Mouse (Mus musculus) thymus, adult 2 months (tissue): ENCODE results near the gene Jarid2. TPM values are rescaled to one million over a fixed set of nuclear protein-coding genes. Genes with fewer than 3 reads are reported as not detected.

Experiments
- DNase-seq: peaks from one replicate; pipeline ENCODE4 v3.0.0; 2021
- H3K27ac ChIP-seq: fragments of 200-500 bp; 2 replicates; pipeline ENCODE4 v1.5.1; 2012; ENCODE audit warnings: low read length, control low read depth; ENCODE audit not compliant: control insufficient read depth, insufficient read depth
- H3K27me3 ChIP-seq: fragments of 200-500 bp; 2 replicates; pipeline ENCODE4 v1.6.1; 2012; ENCODE audit warnings: mild to moderate bottlenecking, low read length, moderate library complexity, mixed read lengths; ENCODE audit not compliant: control insufficient read depth, insufficient read depth
- H3K36me3 ChIP-seq: fragments of 200-500 bp; 2 replicates; pipeline ENCODE4 v1.6.1; 2012; ENCODE audit warnings: mild to moderate bottlenecking, low read length, moderate library complexity; ENCODE audit not compliant: control insufficient read depth, insufficient read depth
- H3K4me1 ChIP-seq: fragments of 200-500 bp; replicated peaks from 2 replicates; pipeline ENCODE4 v1.6.1; 2012; ENCODE audit warnings: low read length; ENCODE audit not compliant: control insufficient read depth, insufficient read depth
- H3K4me3 ChIP-seq: fragments of 200-500 bp; 2 replicates; pipeline ENCODE4 v1.5.1; 2012; ENCODE audit warnings: mild to moderate bottlenecking, low read length, control low read depth, moderate library complexity; ENCODE audit not compliant: control insufficient read depth, insufficient read depth
- CTCF ChIP-seq: fragments of 200-500 bp; IDR thresholded peaks from 2 replicates; pipeline ENCODE4 v1.5.1; 2012; ENCODE audit warnings: mild to moderate bottlenecking, control low read depth, low read length, moderate library complexity, borderline replicate concordance; ENCODE audit not compliant: control insufficient read depth, poor library complexity, insufficient read depth; ENCODE audit errors: extremely low read depth
- POLR2A ChIP-seq: fragments of 200-500 bp; IDR thresholded peaks from 2 replicates; pipeline ENCODE4 v1.6.1; 2012; ENCODE audit warnings: mild to moderate bottlenecking, low read length, control low read depth, moderate library complexity; ENCODE audit not compliant: control insufficient read depth, poor library complexity, insufficient read depth; ENCODE audit errors: extremely low read depth
- WGBS: fragments of 180-500 bp; shearing (Covaris S2); methylation state at CpG from one replicate; pipeline ENCODE4 v1.1.7; 2018; 5-methylcytosine and 5-hydroxymethylcytosine counted together
- polyA plus RNA-seq: library from polyadenylated mRNA; depleted of rRNA; stranded (reverse); fragments of >200 nt; gene quantifications from 2 replicates; pipeline ENCODE4 v1.2.3, GENCODE M21; 2012

Jarid2 gene
- polyA plus RNA-seq, 1 experiment, result 23.7 TPM

DNA sequence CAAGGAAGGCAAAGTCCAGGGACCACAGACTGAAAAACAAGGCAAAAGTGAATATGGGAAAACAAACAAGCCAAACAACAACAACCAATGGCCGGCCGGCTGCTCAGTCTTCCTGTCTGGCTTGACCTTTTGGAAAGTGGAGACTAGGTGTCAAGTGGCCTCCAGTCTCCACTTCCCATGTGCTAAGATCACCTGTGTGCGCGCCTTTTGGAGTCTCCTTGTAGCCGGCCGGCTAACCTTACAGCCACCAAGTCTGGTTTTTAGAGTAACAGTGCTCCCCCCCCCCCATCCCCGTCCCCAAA, 23.6 kb upstream of the Jarid2 start:
- WGBS, result 97% methylated on average over 7 of the region's 7 CpGs
- DNase-seq, result no peak
- no peak for TF ChIP-seq POLR2A
- TF ChIP-seq CTCF, result no peak

DNA sequence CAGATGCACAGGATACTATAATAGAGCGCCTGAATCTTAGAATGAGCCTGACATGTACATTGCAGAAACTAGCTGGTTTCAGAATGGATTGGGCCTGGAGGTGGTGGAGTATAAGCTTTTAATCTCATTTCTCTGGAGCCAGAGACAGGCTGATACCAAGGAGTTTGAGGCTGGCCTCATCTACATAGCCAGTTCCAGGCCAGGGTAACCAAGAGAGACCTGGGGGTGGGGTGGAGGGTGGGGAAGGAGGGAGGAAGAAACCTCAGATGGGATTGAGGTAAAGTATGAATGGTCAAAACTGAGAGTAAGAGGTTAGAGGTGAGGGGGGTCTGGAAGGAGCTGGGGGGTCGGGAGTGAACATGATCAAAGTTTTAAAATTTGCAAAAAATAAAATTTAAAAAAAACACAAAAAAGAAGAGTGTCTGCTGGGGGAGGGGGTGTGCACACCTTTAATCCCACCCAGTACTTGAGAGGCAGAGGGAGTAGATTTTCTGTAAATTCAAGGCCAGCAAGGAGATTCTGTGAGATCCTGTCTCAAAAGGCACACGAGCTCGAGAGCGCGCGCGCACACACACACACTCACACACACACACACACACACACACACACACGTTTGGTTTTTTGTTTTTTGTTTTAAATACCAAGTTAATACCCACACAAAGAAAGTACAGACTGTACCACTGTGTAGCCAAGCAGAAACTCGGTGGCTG, 22.9 kb upstream of the Jarid2 start:
- 88% methylated on average over 10 of the region's 10 CpGs for WGBS

More for the DNA sequence above, 23.6 kb upstream of the Jarid2 start:
- H3K36me3 ChIP-seq, result no peaks in the 10 kb centered on the region
- 0 out of 2 replicates have a peak, but pooled peaks cover under 1% of the 10 kb centered on the region for H3K4me1 ChIP-seq
- no peaks in the 10 kb centered on the region for H3K27me3 ChIP-seq
- H3K27ac ChIP-seq, result no peak overlapping the region
- no peak overlapping the region for H3K4me3 ChIP-seq

DNA sequence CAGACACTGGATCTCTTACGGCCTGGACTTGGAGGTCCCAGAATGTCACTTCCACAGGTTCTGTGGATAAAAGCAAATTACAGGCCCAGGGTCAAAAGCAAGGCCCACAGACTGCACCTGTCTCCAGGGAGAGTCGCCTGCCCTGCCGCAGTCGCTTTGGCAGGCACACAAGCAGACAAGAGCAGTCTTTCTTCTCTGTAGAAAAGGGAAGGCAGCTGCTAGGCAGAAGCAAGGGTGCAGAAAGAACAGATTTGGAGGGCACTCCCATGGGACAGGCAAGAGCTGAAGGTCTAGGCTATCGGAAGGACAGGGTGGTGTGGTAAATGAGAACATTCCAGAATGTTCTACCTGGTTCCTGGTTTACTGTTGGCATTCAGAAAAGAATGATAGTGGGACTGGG, 22.1 kb upstream of the Jarid2 start:
- Histone ChIP-seq H3K27ac (no peak overlapping the region), H3K4me1 (0 out of 2 replicates have a peak, but pooled peaks cover 2% of the 10 kb centered on the region), H3K4me3 (no peak overlapping the region), H3K36me3 (no peaks in the 10 kb centered on the region), H3K27me3 (no peaks in the 10 kb centered on the region)
- DNase-seq, result no peak
- TF ChIP-seq POLR2A (no peak), CTCF (no peak)
- WGBS, result 94% methylated on average over 5 of the region's 5 CpGs

More for the DNA sequence above, 22.9 kb upstream of the Jarid2 start:
- 0 out of 2 replicates have a peak, but pooled peaks cover 2% of the 10 kb centered on the region for H3K4me1 ChIP-seq
- H3K36me3 ChIP-seq, result no peaks in the 10 kb centered on the region
- H3K27ac ChIP-seq, result no peak overlapping the region
- no peak for DNase-seq
- H3K4me3 ChIP-seq, result no peak overlapping the region
- no peaks in the 10 kb centered on the region for H3K27me3 ChIP-seq
- TF ChIP-seq POLR2A, result no peak
- TF ChIP-seq CTCF, result no peak

DNA sequence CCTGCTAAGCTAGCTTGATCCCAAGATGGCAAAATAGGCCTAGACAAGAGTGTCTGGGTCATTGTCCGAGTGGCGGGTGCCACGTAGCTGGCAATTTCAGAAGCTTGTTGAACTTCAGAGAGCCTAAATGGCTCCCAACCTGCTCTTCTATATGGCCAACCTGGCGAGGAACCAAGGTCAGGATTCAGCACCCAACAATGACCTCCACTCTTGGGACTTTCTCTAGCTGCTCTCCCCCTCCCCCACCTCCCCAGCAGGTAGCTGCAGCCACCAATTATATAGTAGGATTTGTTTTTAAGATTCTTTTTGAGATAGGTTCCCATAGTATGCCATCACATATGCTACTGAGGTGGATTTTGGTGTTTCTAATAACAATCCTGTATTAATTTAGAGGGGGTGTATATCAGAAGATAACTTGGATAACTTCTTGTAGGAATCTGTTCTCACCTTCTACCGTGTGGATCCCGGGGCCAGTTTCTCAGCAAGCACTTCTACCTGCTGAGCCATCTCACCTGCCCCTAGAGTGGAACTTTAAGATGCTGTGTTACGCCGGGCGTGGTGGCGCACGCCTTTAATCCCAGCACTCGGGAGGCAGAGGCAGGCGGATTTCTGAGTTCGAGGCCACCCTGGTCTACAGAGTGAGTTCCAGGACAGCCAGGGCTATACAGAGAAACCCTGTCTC, 20.8 kb upstream of the Jarid2 start:
- Histone ChIP-seq H3K4me3 (no peak overlapping the region), H3K27ac (no peak overlapping the region), H3K4me1 (0 out of 2 replicates have a peak, but pooled peaks cover 2% of the 10 kb centered on the region), H3K27me3 (no peaks in the 10 kb centered on the region), H3K36me3 (no peaks in the 10 kb centered on the region)
- no peak for DNase-seq
- 97% methylated on average over 14 of the region's 14 CpGs for WGBS
- no peak for TF ChIP-seq POLR2A
- no peak for TF ChIP-seq CTCF

DNA sequence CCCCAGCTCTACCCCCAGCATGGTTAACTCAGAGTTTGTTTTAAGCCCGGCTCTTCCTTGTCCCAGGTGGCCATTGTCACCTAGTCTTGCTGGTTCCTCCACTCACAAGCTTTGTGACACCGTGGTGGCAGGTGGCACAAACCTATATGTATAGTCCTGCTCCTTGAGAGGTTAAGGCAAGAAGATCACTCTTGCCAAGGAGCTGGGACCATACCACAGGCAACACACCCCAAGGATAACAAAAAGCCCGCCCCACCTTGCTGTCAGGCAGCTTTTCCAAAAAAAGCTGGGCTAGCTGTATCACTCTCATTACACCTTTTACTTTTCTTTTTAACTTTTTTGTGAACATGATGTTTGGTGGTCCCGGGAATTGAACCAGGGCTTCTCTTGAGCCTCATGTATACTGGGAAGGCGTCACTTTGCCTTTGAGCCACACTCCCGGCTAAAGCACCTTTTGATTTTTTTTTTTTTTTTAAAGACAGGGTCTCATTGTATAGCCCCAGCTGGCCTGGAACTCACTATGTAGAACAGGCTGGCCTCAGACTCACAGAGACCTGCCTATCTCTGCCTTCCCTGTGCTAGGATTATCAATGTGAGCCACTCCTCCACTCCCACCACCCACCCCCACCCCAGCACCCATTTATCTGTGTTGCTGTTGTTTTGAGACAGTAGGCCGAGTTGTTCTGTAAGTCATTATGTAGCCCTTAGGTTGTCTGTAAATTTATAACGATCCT, 19.4 kb upstream of the Jarid2 start:
- no peak overlapping the region for H3K27ac ChIP-seq
- no peak overlapping the region for H3K4me3 ChIP-seq
- WGBS, result 94% methylated on average over 8 of the region's 8 CpGs
- H3K27me3 ChIP-seq, result no peaks in the 10 kb centered on the region
- DNase-seq, result no peak
- H3K4me1 ChIP-seq, result peaks cover 2% of the 10 kb centered on the region; the same call in 1 of the 2 replicates
- TF ChIP-seq CTCF, result no peak
- TF ChIP-seq POLR2A, result no peak
- H3K36me3 ChIP-seq, result no peaks in the 10 kb centered on the region

DNA sequence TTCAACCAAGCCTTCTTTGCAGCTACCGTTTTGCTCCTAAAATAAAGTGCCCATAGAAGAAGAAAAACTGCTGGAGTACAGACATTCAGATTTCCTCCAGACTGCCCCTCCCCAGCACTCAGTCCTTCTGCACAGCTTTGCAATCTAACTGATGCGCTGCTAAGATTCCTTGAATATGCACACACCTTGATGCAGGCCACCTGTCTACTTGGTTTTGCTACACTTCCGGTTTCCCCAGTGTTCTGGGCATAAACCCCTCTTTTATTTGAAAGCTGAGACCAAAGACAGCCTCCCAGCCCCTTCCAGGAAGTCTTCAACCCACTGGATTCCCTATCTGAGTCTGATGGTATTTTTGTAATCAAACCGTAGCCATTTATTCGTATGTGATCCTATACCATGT, 18.2 kb upstream of the Jarid2 start:
- DNase-seq, result no peak
- H3K4me1 ChIP-seq, result peaks cover 2% of the 10 kb centered on the region; the same call in 1 of the 2 replicates
- WGBS, result 62% methylated on average over 5 of the region's 5 CpGs
- H3K27me3 ChIP-seq, result no peaks in the 10 kb centered on the region
- H3K27ac ChIP-seq, result no peak overlapping the region
- no peak overlapping the region for H3K4me3 ChIP-seq
- TF ChIP-seq CTCF (no peak), POLR2A (no peak)
- H3K36me3 ChIP-seq, result no peaks in the 10 kb centered on the region
